Comparison of ENCODE assay signal across 14 mouse cellular contexts in the genomic region with DNA sequence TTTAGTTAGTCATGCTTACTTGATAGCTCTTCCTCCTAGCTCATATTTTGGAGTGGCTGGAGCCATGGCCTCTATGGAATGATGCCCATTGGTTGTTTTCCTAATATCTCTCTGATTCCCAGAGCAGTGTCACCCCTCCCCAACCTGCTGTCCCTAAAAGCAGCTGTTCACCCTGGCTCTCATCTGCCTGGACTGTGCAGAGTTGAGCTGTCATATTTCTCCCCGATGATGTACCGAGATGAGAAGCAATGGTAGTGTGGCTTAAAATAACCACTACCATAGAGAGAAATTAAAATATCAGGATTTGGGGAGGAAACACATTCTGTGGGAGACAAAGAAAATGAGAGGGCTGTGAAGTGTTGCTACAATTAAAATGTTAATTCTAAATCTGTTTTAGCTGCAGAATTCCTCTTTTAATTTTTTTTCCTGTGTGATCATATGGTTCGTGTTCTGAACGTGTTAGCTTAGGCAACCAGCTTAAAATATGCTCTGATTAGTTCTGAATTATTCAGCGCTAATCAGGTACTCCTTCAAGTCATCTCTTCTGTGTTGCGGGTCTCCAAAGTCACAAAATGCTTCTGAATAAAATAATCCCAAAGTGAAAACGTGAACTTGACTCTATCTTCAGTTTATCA.
"Had no signal": no experiment of that assay in that cellular context is flagged by ENCODE, and none has a peak within 500 bp of the region (broad histone marks: within the 10 kb centered on the region; RNA-seq: fewer than 3 reads in every experiment).

No protein-coding gene starts in this region.

- DNase-seq: kidney, adult 18-20 months; kidney, postnatal 10 days; kidney, postnatal 4 days; liver; liver, embryonic 13.5 days; liver, postnatal 0 days; right cerebral cortex, adult 18-20 months; right cerebral cortex, postnatal 25 days; thymus, adult 18-20 months; thymus, postnatal 25 days had no signal

- H3K27me3 ChIP-seq: limb, embryonic 12.5 days; liver, embryonic 13.5 days; midbrain, embryonic 12.5 days had no signal

- H3K4me1 ChIP-seq: limb, embryonic 12.5 days; liver, embryonic 13.5 days; midbrain, embryonic 12.5 days had no signal

- H3K9ac ChIP-seq: limb, embryonic 12.5 days; liver, embryonic 13.5 days; liver, postnatal 0 days; midbrain, embryonic 12.5 days had no signal

- H3K27ac ChIP-seq: limb, embryonic 12.5 days; liver, embryonic 13.5 days; midbrain, embryonic 12.5 days; stomach, postnatal 0 days had no signal

- H3K36me3 ChIP-seq: limb, embryonic 12.5 days; liver, embryonic 13.5 days; midbrain, embryonic 12.5 days had no signal

- H3K9me3 ChIP-seq: limb, embryonic 12.5 days; liver, embryonic 13.5 days; midbrain, embryonic 12.5 days had no signal

- H3K4me3 ChIP-seq: limb, embryonic 12.5 days; liver, embryonic 13.5 days; midbrain, embryonic 12.5 days had no signal

- ATAC-seq: liver, postnatal 0 days; midbrain, embryonic 16.5 days had no signal

- H3K4me2 ChIP-seq: limb, embryonic 12.5 days; liver, embryonic 13.5 days; midbrain, embryonic 12.5 days had no signal
